Comparison of ENCODE assay signal across 17 mouse cellular contexts in the genomic region with DNA sequence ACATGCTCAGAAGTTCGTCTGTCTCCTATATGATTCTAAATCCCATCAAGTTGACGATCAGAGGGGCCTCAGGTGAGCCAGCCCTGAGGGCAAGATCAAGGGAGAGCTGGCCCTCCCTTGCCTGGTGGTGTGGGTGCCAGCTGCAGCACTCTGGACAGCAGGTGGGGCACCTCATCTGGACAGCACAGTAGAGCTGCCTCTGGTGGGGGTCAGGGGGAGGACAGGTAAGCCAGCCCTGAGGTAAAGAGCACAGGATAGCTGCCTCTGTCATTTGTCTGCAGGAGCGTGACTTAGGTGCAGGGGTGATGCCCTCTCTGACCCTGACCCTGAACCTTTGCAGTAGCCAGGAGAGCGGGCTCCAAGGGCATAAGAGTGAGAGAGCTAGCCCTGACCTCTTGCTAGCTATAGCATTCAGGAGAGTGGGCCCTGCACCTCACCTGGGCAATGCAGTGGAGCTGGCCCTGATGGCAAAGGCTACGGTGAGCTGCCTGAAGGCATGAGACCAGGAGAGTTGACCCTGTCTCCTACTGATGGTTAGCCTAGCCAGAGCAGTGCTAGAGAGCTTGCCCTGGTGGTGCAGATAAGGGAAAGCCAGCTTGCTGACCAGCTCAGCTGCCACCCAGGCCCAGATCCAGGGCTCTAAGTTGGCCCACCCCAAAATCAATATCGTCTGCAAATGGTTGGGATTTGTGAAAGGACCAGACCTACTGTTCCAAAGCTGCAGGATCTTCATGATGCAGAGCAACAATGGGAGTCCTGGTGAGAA.
DNase-seq lines count a peak whose midpoint lies in the region; ATAC-seq and TF ChIP-seq lines count a peak whose summit lies in the region.
"Had no signal": no experiment of that assay in that cellular context is flagged by ENCODE, and none has a peak within 500 bp of the region (broad histone marks: within the 10 kb centered on the region; RNA-seq: fewer than 3 reads in every experiment).

No protein-coding gene starts in this region.

- no peak overlapping the region for H3K9ac ChIP-seq in forebrain, embryonic 11.5 days (ENCODE audit: low read length)
- no peak overlapping the region for H3K9ac ChIP-seq in forebrain, embryonic 16.5 days (replicated peaks; ENCODE audit: low read depth, low read length)
- no peak overlapping the region for H3K9ac ChIP-seq in hindbrain, embryonic 16.5 days (ENCODE audit: low read depth, low read length)
- no peak overlapping the region for H3K9ac ChIP-seq in lung, embryonic 15.5 days
- H3K9ac ChIP-seq: limb, embryonic 15.5 days; neural tube, embryonic 12.5 days had no signal

- H3K4me2 ChIP-seq in forebrain, embryonic 11.5 days (ENCODE audit: low read depth, low read length, severe bottlenecking): no peak overlapping the region
- no peak overlapping the region for H3K4me2 ChIP-seq in forebrain, embryonic 16.5 days (ENCODE audit: low read length)
- H3K4me2 ChIP-seq in hindbrain, embryonic 16.5 days (ENCODE audit: low read length): no peak overlapping the region
- no peak overlapping the region for H3K4me2 ChIP-seq in lung, embryonic 15.5 days
- H3K4me2 ChIP-seq: limb, embryonic 15.5 days; neural tube, embryonic 12.5 days had no signal

- no peak for TF ChIP-seq POLR2A in small intestine, adult 2 months (IDR thresholded peaks at IDR 0.05; ENCODE audit: low read depth, low read length)

- no peaks in the 10 kb centered on the region for H3K9me3 ChIP-seq in forebrain, embryonic 11.5 days (ENCODE audit: control insufficient read depth, low read length)
- H3K9me3 ChIP-seq in forebrain, embryonic 16.5 days (ENCODE audit: control insufficient read depth, low read length): no peaks in the 10 kb centered on the region
- H3K9me3 ChIP-seq in hindbrain, embryonic 10.5 days: no peaks in the 10 kb centered on the region
- no peaks in the 10 kb centered on the region for H3K9me3 ChIP-seq in hindbrain, embryonic 16.5 days (ENCODE audit: control insufficient read depth, low read length)
- no peaks in the 10 kb centered on the region for H3K9me3 ChIP-seq in lung, embryonic 15.5 days
- H3K9me3 ChIP-seq: embryonic facial prominence, embryonic 10.5 days; limb, embryonic 15.5 days; neural tube, embryonic 12.5 days had no signal

- no peak overlapping the region for H3K4me3 ChIP-seq in forebrain, embryonic 11.5 days (ENCODE audit: low read depth, low read length)
- H3K4me3 ChIP-seq in forebrain, embryonic 16.5 days (replicated peaks; ENCODE audit: low read length): no peak overlapping the region
- H3K4me3 ChIP-seq in hindbrain, embryonic 10.5 days: no peak overlapping the region
- H3K4me3 ChIP-seq in hindbrain, embryonic 16.5 days (ENCODE audit: low read length): no peak overlapping the region
- H3K4me3 ChIP-seq in lung, embryonic 15.5 days: no peak overlapping the region
- H3K4me3 ChIP-seq in small intestine, adult 2 months (ENCODE audit: low read depth, low read length): no peak overlapping the region
- H3K4me3 ChIP-seq: embryonic facial prominence, embryonic 10.5 days; erythroblast, embryonic 14.5 days; limb, embryonic 15.5 days; neural tube, embryonic 12.5 days had no signal

- no peaks in the 10 kb centered on the region for H3K27me3 ChIP-seq in forebrain, embryonic 11.5 days (ENCODE audit: control insufficient read depth, insufficient read depth, low read length)
- H3K27me3 ChIP-seq in forebrain, embryonic 16.5 days (replicated peaks; ENCODE audit: control insufficient read depth, insufficient read depth, low read length): no peaks in the 10 kb centered on the region
- no peaks in the 10 kb centered on the region for H3K27me3 ChIP-seq in hindbrain, embryonic 10.5 days (ENCODE audit: insufficient read depth, poor library complexity, severe bottlenecking)
- H3K27me3 ChIP-seq in hindbrain, embryonic 16.5 days (replicated peaks; ENCODE audit: control insufficient read depth, insufficient read depth, low read length): no peaks in the 10 kb centered on the region
- no peaks in the 10 kb centered on the region for H3K27me3 ChIP-seq in lung, embryonic 15.5 days
- no peaks in the 10 kb centered on the region for H3K27me3 ChIP-seq in small intestine, adult 2 months (ENCODE audit: control insufficient read depth, insufficient read depth, low read length)
- H3K27me3 ChIP-seq: limb, embryonic 15.5 days; neural tube, embryonic 12.5 days had no signal

- DNase-seq in forebrain, embryonic 11.5 days (ENCODE audit: low spot score): no peak
- DNase-seq in hindbrain, embryonic 10.5 days (ENCODE audit: low spot score): no peak
- no peak for DNase-seq in lung, adult 18-20 months
- no peak for DNase-seq in left cerebral cortex, postnatal 25 days (ENCODE audit: low spot score in 2 of 2)
- DNase-seq: cerebellum, adult 11-12 months; cerebellum, postnatal 36 days; right cerebral cortex, postnatal 14 days had no signal

- H3K27ac ChIP-seq in forebrain, embryonic 11.5 days (ENCODE audit: low read depth, low read length): no peak overlapping the region
- H3K27ac ChIP-seq in forebrain, embryonic 16.5 days (ENCODE audit: low read length): no peak overlapping the region
- peak overlapping the region; percentile 69 for H3K27ac ChIP-seq in hindbrain, embryonic 10.5 days
- H3K27ac ChIP-seq in hindbrain, embryonic 16.5 days (ENCODE audit: low read depth, low read length): no peak overlapping the region
- peak overlapping the region; percentile 93 for H3K27ac ChIP-seq in lung, embryonic 15.5 days
- peak overlapping the region; percentile 89 for H3K27ac ChIP-seq in small intestine, adult 2 months (ENCODE audit: insufficient read depth, low read depth, low read length)
- H3K27ac ChIP-seq: macrophage; neural tube, embryonic 12.5 days had no signal

- WGBS in forebrain, embryonic 11.5 days: 85% methylated on average over 6 of the region's 6 CpGs
- 86% methylated on average over 6 of the region's 6 CpGs for WGBS in forebrain, embryonic 16.5 days
- WGBS in hindbrain, embryonic 10.5 days: 86% methylated on average over 6 of the region's 6 CpGs
- WGBS in hindbrain, embryonic 16.5 days: 93% methylated on average over 5 of the region's 6 CpGs
- 72% methylated on average over 6 of the region's 6 CpGs for WGBS in lung, embryonic 15.5 days
- WGBS in small intestine, adult 2 months: 49% methylated on average over 6 of the region's 6 CpGs

- intact Hi-C loops in left cerebral cortex, postnatal 25 days (cut with DNase I): loop anchor here (5.0 kb wide), 1 partner anchor 85 kb away; no protein-coding TSS in a partner anchor

- ATAC-seq in forebrain, embryonic 11.5 days (replicated peaks; ENCODE audit: low FRiP score): 0 out of 2 replicates have a peak, but pooled peaks have one; percentile 24
- no peak for ATAC-seq in forebrain, embryonic 16.5 days
- ATAC-seq in hindbrain, embryonic 16.5 days: no peak
- no peak for ATAC-seq in lung, embryonic 15.5 days (ENCODE audit: borderline replicate concordance, extremely low read depth, low FRiP score, low TSS enrichment)
- ATAC-seq: midbrain, embryonic 16.5 days had no signal

- TF ChIP-seq CTCF in small intestine, adult 2 months (IDR thresholded peaks at IDR 0.05; ENCODE audit: extremely low read depth, insufficient read length, insufficient replicate concordance, low read depth, low read length): peak; percentile 1; the same call in 1 of the 2 replicates

- H3K4me1 ChIP-seq in forebrain, embryonic 11.5 days (replicated peaks; ENCODE audit: control insufficient read depth, insufficient read depth, low read length): peaks cover 12% of the 10 kb centered on the region; the same call in 1 of the 2 replicates
- H3K4me1 ChIP-seq in forebrain, embryonic 16.5 days (replicated peaks; ENCODE audit: control insufficient read depth, insufficient read depth, low read length): peaks cover 44% of the 10 kb centered on the region
- peaks cover 47% of the 10 kb centered on the region for H3K4me1 ChIP-seq in hindbrain, embryonic 10.5 days (replicated peaks)
- peaks cover 27% of the 10 kb centered on the region for H3K4me1 ChIP-seq in hindbrain, embryonic 16.5 days (ENCODE audit: control insufficient read depth, insufficient read depth, low read depth, low read length)
- H3K4me1 ChIP-seq in lung, embryonic 15.5 days: peaks cover 66% of the 10 kb centered on the region
- peaks cover 59% of the 10 kb centered on the region for H3K4me1 ChIP-seq in small intestine, adult 2 months (ENCODE audit: control insufficient read depth, insufficient read depth, insufficient read length, low read length)

- no peaks in the 10 kb centered on the region for H3K36me3 ChIP-seq in forebrain, embryonic 11.5 days (ENCODE audit: control insufficient read depth, insufficient read depth, low read length)
- no peaks in the 10 kb centered on the region for H3K36me3 ChIP-seq in forebrain, embryonic 16.5 days (ENCODE audit: control insufficient read depth, insufficient read depth)
- no peaks in the 10 kb centered on the region for H3K36me3 ChIP-seq in hindbrain, embryonic 10.5 days
- H3K36me3 ChIP-seq in hindbrain, embryonic 16.5 days (ENCODE audit: control insufficient read depth, insufficient read depth, low read length): no peaks in the 10 kb centered on the region
- no peaks in the 10 kb centered on the region for H3K36me3 ChIP-seq in lung, embryonic 15.5 days
- no peaks in the 10 kb centered on the region for H3K36me3 ChIP-seq in small intestine, adult 2 months (ENCODE audit: control insufficient read depth, insufficient read depth, low read length)
- H3K36me3 ChIP-seq: embryonic facial prominence, embryonic 10.5 days; limb, embryonic 15.5 days; neural tube, embryonic 12.5 days had no signal

Comparison
In these comparisons a context has a peak if more than half of its experiments do, and no peak if none do; other contexts are left out.
1. H3K27ac ChIP-seq: peak in hindbrain, embryonic 10.5 days (single experiment), lung, embryonic 15.5 days (single experiment) and small intestine, adult 2 months (single experiment); none in forebrain, embryonic 11.5 days (single experiment), forebrain, embryonic 16.5 days (single experiment) and hindbrain, embryonic 16.5 days (single experiment).